Mouse (Mus musculus): ENCODE measurements at regions not wholly inside any gene's neighbourhood (a gene's known extent, or its start where the extent isn't known, plus 50 kb on each side); places are given as distances from the start of the nearest gene placed in this dataset.

GRCm38 (mm10) chr13:101824962-101825361 is 56.9 kb upstream of the Pik3r1 start:
- no peak for ATAC-seq

GRCm38 (mm10) chr13:101831872-101832629 is 64.0 kb upstream of the Pik3r1 start:
- no peak for ATAC-seq

DNA sequence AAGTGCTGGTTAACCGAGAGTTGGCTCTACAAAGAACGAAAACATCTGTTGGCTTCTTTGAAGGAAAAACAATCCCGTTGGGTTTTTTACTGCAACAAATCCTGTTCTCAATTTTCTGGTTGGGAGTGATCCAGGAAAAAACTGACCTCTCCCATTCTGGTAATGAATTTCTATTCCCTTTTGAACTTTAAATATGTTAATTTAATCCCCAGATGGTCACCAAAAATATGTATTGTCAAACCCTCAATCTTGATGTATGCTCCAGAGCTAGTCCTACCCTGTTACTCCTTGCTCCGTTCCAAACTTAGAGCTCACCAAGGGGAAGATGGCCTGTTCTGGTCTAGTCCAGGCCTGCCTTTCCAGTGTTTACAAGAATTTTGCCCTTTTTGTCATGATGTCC is 66.5 kb upstream of the Pik3r1 start:
- ATAC-seq, result no peak

- no peak for ATAC-seq
Observed at GRCm38 (mm10) chr13:101836992-101837391, 69.0 kb upstream of the Pik3r1 start.

DNA sequence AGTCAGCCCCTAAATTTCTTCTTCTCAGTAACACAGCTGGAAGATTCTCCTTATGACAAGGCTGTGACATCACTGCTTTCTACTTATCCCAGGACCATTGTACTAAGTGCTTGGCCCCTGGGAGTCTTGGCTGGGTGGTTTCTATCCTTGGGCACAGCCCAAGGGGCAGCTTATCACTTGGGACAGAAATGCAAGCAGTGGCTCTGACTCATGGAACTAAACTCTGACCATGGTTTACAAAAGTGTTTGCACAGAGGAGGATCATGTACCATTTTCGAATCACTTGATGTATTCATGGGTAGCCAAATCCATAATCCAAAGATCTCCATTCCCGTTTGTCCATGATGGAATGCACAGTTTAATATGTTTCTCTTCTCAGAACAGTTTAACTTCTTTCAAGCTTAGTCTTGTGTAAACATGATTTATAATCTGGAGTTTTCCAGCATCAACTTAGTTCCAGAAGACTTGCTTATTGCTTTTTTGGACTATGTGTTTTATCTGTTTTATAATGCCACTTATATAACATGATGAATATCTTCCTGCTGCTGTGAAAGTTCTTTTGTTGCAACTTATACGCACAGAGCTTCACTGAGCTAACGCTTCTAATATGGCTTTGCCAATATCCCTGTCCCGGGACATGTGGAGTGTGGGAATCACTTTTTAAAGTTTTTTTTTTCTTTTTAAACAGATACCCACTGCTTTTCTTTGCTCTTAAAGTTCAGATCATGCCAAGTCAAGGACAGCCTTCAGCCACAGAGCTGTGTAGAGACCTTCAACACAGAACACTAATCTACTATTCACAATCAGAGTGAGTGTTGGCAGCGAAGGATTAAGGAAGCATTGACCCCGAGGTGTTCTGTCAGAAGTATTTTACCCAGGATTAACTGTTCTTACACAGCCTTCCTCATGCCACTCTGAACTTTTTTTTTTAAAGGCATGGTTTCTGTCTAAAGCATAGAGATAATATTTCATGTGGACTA is 76.7 kb upstream of the Pik3r1 start:
- no peak for ATAC-seq

DNA sequence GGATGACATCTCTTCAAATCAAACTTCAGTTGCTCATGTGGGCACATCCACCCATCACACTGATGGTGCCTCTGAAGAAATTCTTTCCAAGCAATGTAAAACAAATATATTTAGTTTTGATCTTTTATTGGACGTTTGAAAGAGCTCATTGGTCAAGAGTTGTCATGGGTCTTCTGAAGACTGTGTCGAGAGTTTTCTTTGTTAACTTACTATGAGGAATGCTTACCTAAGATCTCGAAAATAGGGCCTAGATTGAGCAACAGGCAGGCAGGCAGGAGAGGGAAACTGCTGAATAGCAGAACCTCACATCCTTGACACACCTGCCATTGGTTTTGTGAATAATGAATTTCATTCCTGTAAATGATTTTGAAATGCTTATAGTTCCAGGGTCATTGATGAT is 78.0 kb upstream of the Pik3r1 start:
- ATAC-seq, result no peak

- no peak for ATAC-seq
Observed at GRCm38 (mm10) chr13:101847879-101848600, 80.0 kb upstream of the Pik3r1 start.

DNA sequence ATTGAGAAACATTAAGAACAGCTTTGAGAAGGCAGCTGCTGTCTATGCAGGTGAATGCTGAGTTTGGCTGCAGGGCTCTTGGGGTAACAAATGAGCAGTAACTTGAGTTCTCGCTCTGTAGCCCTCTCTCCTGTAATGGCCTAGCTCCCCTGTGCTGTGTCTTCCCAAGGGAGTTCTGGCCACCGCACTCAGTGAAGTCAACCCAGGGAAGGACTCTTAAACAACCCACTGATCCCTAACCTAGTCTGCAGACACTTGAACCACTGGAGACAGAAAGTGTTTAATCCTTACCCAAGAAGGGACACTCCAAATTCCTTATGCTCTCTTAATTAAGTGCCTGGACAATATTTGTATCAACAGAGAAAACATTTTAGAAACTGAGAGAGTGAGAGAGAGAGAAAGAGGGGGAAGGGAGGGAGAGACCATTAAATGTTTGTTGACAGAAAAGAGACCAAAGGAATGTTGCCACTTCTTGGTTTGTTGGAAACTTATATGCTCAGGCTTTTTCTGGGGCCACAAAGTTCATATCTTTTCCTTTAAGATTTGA is 80.7 kb upstream of the Pik3r1 start:
- no peak for ATAC-seq

GRCm38 (mm10) chr13:101849416-101849815 is 81.4 kb upstream of the Pik3r1 start:
- no peak for ATAC-seq

DNA sequence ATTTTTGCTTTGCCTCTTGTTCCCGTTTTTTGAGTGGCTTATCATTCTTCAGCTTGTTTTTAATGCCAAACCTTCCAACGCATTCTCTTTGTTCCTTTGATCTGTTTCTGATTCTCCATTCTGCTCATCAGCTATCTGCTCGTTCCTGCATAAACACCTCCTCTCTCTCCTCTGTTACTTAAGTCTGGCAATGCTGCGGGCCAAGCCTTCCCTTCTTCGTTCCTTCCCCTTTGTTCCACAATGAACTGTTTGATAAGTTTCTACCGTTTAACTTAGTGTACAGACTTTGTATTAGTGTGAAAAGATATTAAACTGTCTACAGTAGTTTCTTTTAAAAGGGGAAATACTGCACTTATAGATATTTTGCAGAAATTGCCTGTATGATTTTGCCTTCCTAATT is 83.3 kb upstream of the Pik3r1 start:
- ATAC-seq, result no peak

DNA sequence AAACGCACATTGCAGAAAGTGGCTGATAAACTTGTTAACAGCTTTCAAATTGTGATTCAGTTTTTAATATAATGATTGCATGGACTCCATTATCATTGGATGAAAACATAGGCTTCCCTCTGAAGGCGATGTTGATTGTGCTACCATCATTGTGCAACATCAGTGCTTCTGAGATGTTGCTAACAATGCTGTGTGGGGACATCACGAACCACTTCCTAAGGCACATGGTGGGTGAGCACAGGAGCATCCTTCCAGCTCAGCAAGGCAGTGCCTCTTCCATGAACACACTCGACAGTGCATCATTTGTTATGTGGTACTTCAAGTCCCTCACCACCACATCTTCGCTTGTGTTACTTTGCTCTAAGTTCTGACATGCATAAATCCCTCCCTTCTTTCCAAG is 84.9 kb upstream of the Pik3r1 start:
- no peak for ATAC-seq

DNA sequence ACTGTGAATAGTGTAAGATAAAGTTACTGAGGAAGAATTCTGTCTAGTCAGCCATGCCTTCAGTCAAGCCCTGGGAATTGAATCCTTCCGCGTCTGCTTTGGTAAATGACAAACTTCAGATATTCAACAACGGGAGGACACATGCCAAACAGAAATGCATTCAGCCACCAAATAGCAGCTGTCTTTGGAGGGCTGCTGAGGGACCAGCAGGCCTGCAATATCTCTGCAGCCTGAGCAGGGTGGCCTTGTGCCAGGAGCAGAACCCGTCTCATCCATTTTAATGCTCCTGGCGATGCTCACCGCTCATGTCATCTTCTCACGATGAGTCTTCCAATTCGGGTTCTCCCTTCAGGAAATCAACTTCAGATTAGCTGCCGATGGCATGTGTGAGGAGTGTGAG is 87.1 kb upstream of the Pik3r1 start:
- no peak for ATAC-seq

DNA sequence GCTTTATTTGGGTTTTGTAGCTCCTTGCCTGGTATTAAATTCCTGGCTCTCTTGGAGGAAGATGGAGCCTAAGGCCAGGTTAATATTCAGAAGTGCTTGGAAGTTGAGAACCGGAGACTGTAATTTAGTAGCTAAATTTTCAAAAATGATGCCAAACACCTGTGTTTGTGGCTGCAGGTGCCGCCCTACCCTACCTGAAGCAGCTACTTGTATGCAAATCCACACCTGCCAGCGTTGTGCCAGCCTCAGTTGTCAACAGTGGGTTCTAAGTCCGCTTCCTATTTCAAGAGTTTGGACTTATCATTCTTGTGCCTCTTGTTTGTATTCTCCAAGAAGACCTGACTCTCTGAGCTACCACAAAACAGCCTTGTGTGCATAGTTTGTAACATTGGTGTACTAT is 92.7 kb upstream of the Pik3r1 start:
- ATAC-seq, result no peak

DNA sequence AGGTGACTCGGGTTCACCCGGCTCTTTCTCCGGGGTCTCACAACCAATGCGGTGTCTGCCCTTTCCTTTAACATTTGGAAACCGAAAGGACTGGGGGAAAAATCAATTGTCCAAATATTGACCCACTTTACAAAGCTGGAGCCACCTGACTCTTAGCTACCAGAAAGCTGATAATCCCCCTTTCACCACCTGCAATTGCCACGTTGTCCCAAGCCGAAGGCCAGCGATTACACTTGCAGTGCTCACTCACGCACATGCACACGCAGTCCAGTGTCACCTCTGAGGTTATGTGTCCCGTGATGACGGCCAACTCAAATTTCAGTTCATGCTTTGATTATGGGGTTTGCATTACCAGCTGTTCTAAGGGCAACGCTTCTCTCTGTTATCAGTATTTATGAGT is 94.0 kb upstream of the Pik3r1 start:
- no peak for ATAC-seq

DNA sequence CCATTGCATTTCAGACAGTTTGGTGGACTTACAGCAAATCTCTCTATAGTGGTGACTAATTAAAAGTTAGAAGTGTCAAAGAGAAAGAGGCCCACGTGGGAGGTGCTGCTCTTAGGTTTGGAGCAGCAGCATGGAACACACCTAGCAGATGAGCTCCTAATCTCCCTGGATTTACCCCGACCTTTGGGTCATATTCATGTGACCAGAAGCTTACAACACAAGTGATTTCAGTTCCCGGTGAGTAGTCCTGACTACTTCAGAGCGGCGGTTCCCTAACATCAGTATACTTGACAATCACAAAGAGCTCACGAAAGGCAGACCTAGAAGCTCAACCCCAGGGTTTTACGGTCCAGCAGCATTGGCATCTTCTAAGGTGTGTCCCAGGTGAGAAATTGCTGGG is 95.0 kb upstream of the Pik3r1 start:
- no peak for ATAC-seq

DNA sequence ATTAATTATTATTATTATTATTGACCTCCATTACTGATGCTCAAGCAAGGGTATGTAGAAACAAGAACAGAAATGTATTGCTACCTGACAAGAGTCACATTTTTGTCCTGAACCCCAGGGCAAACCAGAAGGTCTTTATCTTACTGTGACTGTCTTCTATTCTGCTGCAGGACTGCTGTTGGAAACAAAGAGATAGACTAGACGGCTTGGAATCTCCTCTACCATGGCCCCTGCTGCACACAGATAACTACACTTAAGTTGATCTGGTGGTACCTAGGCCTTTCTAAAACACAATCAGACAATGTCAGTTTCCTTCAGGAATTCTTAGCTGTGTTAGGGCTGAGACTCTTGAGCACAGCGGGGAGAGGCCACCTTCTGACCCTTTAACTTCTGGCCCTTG is 95.6 kb upstream of the Pik3r1 start:
- ATAC-seq, result no peak

DNA sequence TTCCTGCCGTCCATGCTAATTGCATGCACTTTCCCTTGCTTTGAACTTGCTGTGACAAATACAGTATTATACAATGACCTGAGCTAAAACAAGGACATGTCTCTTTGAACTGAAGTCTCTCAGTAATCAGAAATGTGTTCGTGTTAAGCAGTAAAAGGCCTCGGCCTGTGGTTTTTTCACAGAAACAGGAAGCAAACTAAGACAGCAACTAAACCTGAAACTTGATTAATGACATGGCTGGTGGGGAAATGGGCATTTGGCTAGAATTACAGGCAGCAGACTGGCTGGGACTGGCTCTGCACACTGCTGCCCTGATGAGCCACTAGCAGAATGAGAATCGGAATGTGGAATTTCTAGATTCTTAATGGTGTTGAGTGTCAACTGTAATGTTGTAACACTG is 98.8 kb upstream of the Pik3r1 start:
- peak; percentile 41 for ATAC-seq

GRCm38 (mm10) chr13:101874761-101875160 is 106.7 kb upstream of the Pik3r1 start:
- ATAC-seq, result no peak

- ATAC-seq, result no peak
Observed at GRCm38 (mm10) chr13:101876069-101876468, 108.1 kb upstream of the Pik3r1 start.

DNA sequence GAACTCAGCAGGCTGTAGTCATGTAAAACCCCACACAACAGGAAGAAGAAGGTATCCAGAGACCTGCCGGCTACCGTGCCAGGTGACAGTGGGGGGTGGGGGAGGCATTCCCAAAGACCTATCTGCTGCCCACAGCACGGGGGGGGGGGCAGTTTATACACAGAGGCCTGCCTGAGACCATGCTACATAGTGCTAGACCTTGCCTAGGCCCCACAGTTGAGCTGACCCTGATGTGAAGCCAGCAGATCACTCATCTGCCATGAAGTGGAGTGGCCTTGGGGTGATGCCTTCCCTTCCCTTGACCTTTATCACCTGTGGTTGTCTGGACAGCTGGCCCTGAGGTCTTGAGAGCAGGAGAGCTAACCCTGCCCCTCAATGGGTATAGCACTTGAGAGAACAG is 108.6 kb upstream of the Pik3r1 start:
- no peak for ATAC-seq

- no peak for ATAC-seq
Observed at GRCm38 (mm10) chr13:101878168-101878567, 110.2 kb upstream of the Pik3r1 start.

GRCm38 (mm10) chr13:101879561-101880081 is 111.6 kb upstream of the Pik3r1 start:
- ATAC-seq, result no peak

DNA sequence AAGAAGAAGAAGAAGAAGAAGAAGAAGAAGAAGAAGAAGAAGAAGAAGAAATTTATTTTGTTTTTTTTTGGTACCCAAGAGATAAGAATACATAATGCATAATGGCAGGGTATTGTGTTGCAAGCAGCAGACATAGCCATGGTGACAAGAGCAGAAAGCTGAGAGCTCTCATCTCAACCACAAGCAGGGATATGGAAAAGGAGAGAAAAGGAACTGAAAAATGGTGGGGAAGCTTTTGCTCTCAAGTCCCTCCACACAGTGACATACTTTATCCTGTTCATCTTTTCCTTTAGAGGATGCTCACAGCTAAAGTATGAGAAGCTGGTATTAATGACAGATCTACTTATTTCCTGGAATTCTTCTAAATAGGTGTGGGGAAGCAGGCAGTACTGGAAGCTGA is 115.2 kb upstream of the Pik3r1 start:
- no peak for ATAC-seq
